Mouse (Mus musculus): ENCODE measurements around the gene Arid3a. TPM values are rescaled to one million over a fixed set of nuclear protein-coding genes. Genes with fewer than 3 reads are reported as not detected.

Arid3a gene
- polyA plus RNA-seq, 1 experiment = 99.9 TPM

- TF ChIP-seq GATA1 (IDR thresholded peaks at IDR 0.05; ENCODE audit: low read length) = no peak
These were observed 46.0 kb downstream of the Arid3a start for GRCm38 (mm10) chr10:79972831-79973230.

- no peak for TF ChIP-seq GATA1 (IDR thresholded peaks at IDR 0.05; ENCODE audit: low read length)
These were observed 47.2 kb downstream of the Arid3a start for GRCm38 (mm10) chr10:79974087-79974486.

- TF ChIP-seq GATA1 (IDR thresholded peaks at IDR 0.05; ENCODE audit: low read length) = no peak
These were observed 47.8 kb downstream of the Arid3a start for GRCm38 (mm10) chr10:79974668-79975067.

GRCm38 (mm10) chr10:79976071-79976721, 49.4 kb downstream of the Arid3a start:
- TF ChIP-seq GATA1 (IDR thresholded peaks at IDR 0.05; ENCODE audit: low read length) = no peak

- TF ChIP-seq GATA1 (IDR thresholded peaks at IDR 0.05; ENCODE audit: low read length) = no peak
These were observed 49.9 kb downstream of the Arid3a start for GRCm38 (mm10) chr10:79976722-79977107.

GRCm38 (mm10) chr10:79977324-79977723, 50.5 kb downstream of the Arid3a start:
- no peak for TF ChIP-seq GATA1 (IDR thresholded peaks at IDR 0.05; ENCODE audit: low read length)

- no peak for TF ChIP-seq GATA1 (IDR thresholded peaks at IDR 0.05; ENCODE audit: low read length)
These were observed 51.2 kb downstream of the Arid3a start for GRCm38 (mm10) chr10:79978061-79978460.

GRCm38 (mm10) chr10:79979401-79980155, 52.7 kb downstream of the Arid3a start:
- TF ChIP-seq GATA1 (IDR thresholded peaks at IDR 0.05; ENCODE audit: low read length) = no peak

- no peak for TF ChIP-seq GATA1 (IDR thresholded peaks at IDR 0.05; ENCODE audit: low read length)
These were observed 56.4 kb downstream of the Arid3a start for GRCm38 (mm10) chr10:79983205-79983604.

- TF ChIP-seq GATA1 (IDR thresholded peaks at IDR 0.05; ENCODE audit: low read length) = no peak
These were observed 56.8 kb downstream of the Arid3a start for GRCm38 (mm10) chr10:79983670-79984069.

GRCm38 (mm10) chr10:79984195-79984816, 57.5 kb downstream of the Arid3a start, which contains the start of gene Tmem259:
TSS of gene Tmem259 (minus strand) at chr10:79984330.
- no peak for TF ChIP-seq GATA1 (IDR thresholded peaks at IDR 0.05; ENCODE audit: low read length)

GRCm38 (mm10) chr10:79984871-79985270, 58.0 kb downstream of the Arid3a start:
- TF ChIP-seq GATA1 (IDR thresholded peaks at IDR 0.05; ENCODE audit: low read length) = no peak

- no peak for TF ChIP-seq GATA1 (IDR thresholded peaks at IDR 0.05; ENCODE audit: low read length)
These were observed 58.7 kb downstream of the Arid3a start for GRCm38 (mm10) chr10:79985334-79986231.

GRCm38 (mm10) chr10:79986232-79986878, 59.5 kb downstream of the Arid3a start:
- TF ChIP-seq GATA1 (IDR thresholded peaks at IDR 0.05; ENCODE audit: low read length) = no peak

GRCm38 (mm10) chr10:79986963-79987362, 60.1 kb downstream of the Arid3a start:
- no peak for TF ChIP-seq GATA1 (IDR thresholded peaks at IDR 0.05; ENCODE audit: low read length)

Measured in G1E-ER4 (cell line).